Mouse (Mus musculus) limb, embryonic 11.5 days (tissue): ENCODE results near the gene Hexb. TPM values are rescaled to one million over a fixed set of nuclear protein-coding genes. Genes with fewer than 3 reads are reported as not detected.

Experiments used
- ATAC-seq: fragments of 200-750 bp; cut with Nextera tagmentation; 2 replicates; pipeline ENCODE4 v1.8.0; 2017; ENCODE audit warnings: low read depth; ENCODE audit not compliant: insufficient number of reproducible peaks, low FRiP score, low TSS enrichment
- DNase-seq: peaks from one replicate; pipeline ENCODE4 v3.0.0-alpha.2; 2015; ENCODE audit warnings: low spot score
- H3K27ac ChIP-seq: fragments of 300-500 bp; sonication (generic); replicated peaks from 2 replicates; pipeline ENCODE4 v1.5.1; 2014; ENCODE audit warnings: low read depth, mild to moderate bottlenecking, low read length
- H3K27me3 ChIP-seq: fragments of 300-500 bp; sonication (generic); 2 replicates; pipeline ENCODE4 v1.6.1; 2014; ENCODE audit warnings: mild to moderate bottlenecking, low read length, mixed read lengths; ENCODE audit not compliant: control insufficient read depth, insufficient read depth
- H3K36me3 ChIP-seq: fragments of 300-500 bp; sonication (generic); 2 replicates; pipeline ENCODE4 v1.6.1; 2014; ENCODE audit warnings: mild to moderate bottlenecking, low read length, moderate library complexity, mixed read lengths; ENCODE audit not compliant: control insufficient read depth, insufficient read depth
- H3K4me1 ChIP-seq: fragments of 300-500 bp; sonication (generic); 2 replicates; pipeline ENCODE4 v1.6.1; 2014; ENCODE audit warnings: low read length, mixed read lengths; ENCODE audit not compliant: control insufficient read depth, insufficient read depth
- H3K4me2 ChIP-seq: fragments of 300-500 bp; sonication (generic); 2 replicates; pipeline ENCODE4 v1.6.1; 2014; ENCODE audit warnings: low read depth, mild to moderate bottlenecking, moderate library complexity; ENCODE audit not compliant: severe bottlenecking
- H3K4me3 ChIP-seq: fragments of 300-500 bp; sonication (generic); 2 replicates; pipeline ENCODE4 v1.5.1; 2014; ENCODE audit warnings: low read depth, low read length
- H3K9ac ChIP-seq: fragments of 300-500 bp; sonication (generic); 2 replicates; pipeline ENCODE4 v1.6.1; 2014; ENCODE audit warnings: mild to moderate bottlenecking, low read length
- H3K9me3 ChIP-seq: fragments of 300-500 bp; sonication (generic); 2 replicates; pipeline ENCODE4 v1.6.1; 2016; ENCODE audit warnings: low read length; ENCODE audit not compliant: control insufficient read depth
- WGBS: fragments of 180-500 bp; shearing (Covaris S2); extraction: QIAGEN DNeasy Blood & Tissue Kit; methylation state at CpG from one replicate; pipeline ENCODE4 v1.1.7; 2014; 5-methylcytosine and 5-hydroxymethylcytosine counted together
- polyA plus RNA-seq: library from polyadenylated mRNA; unstranded; fragments of >200 nt; fragmentation: Nextera tagmentation; extraction: Ambion mirVana; gene quantifications from 2 replicates; pipeline ENCODE4 v1.2.1, GENCODE M21; 2014

Gene Hexb
- polyA plus RNA-seq, 1 experiment from 2014 or later, result 22.2 TPM

- WGBS, result 81% methylated on average over 2 of the region's 2 CpGs
- H3K4me3 ChIP-seq, result no peak overlapping the region
- 0 out of 2 replicates have a peak, but pooled peaks cover under 1% of the 10 kb centered on the region for H3K4me1 ChIP-seq
- H3K4me2 ChIP-seq, result no peak overlapping the region
- H3K27me3 ChIP-seq, result no peaks in the 10 kb centered on the region
- DNase-seq, result no peak
- no peak for ATAC-seq
- H3K36me3 ChIP-seq, result no peaks in the 10 kb centered on the region
- H3K27ac ChIP-seq, result no peak overlapping the region
- H3K9me3 ChIP-seq, result no peaks in the 10 kb centered on the region
- no peak overlapping the region for H3K9ac ChIP-seq
These were observed 34.9 kb upstream of the Hexb start for GRCm38 (mm10) chr13:97233092-97233491.

DNA sequence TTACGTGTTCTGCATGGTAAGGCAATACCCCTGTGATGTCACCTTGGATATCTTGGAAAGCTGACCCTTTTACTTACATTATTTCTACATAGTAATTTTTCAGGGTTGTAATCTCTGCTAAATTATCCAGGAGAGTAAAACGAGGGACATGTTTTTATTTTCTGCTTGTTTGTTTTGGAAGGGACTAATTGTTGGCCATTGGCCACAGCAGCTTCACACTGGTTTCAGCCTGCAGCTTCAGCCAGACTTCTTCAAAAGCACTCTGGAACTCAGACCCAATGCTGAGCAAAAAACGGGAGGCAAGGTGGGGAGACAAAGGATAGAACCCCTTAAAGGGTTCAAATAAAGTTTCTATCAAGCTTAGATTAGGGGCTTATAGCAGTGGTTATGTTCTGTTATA is 31.9 kb upstream of the Hexb start:
- 76% methylated on average over 3 of the region's 3 CpGs for WGBS

DNA sequence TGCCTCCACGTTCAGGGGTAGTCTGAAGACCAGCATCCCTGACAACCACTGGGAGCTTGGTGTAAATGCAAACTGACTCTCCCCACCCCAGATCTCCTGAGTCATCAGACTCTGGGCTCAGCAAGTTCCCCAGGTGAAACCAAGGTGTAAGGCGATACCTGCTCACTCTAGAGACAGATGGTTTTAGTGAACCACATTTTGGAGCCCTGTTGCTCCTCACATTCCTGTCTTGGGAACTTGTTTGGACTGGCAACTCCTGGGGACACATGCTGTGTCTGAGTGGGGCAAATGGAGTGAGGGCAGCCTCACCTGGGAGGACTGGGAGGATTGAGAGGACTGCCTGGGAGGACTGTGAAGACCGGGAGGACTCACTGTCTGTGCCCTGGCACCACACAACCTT is 29.6 kb upstream of the Hexb start:
- Histone ChIP-seq H3K9ac (no peak overlapping the region), H3K27me3 (no peaks in the 10 kb centered on the region), H3K4me3 (no peak overlapping the region), H3K4me1 (peaks cover 10% of the 10 kb centered on the region), H3K27ac (no peak overlapping the region), H3K9me3 (no peaks in the 10 kb centered on the region), H3K4me2 (no peak overlapping the region), H3K36me3 (no peaks in the 10 kb centered on the region)
- ATAC-seq (no peak), DNase-seq (no peak)
- 92% methylated on average over 3 of the region's 3 CpGs for WGBS

More for the DNA sequence above, 31.9 kb upstream of the Hexb start:
- DNase-seq (no peak), ATAC-seq (no peak)
- H3K9me3 ChIP-seq, result no peaks in the 10 kb centered on the region
- no peak overlapping the region for H3K27ac ChIP-seq
- H3K4me2 ChIP-seq, result no peak overlapping the region
- H3K4me3 ChIP-seq, result no peak overlapping the region
- H3K4me1 ChIP-seq, result peaks cover 3% of the 10 kb centered on the region
- H3K36me3 ChIP-seq, result no peaks in the 10 kb centered on the region
- no peaks in the 10 kb centered on the region for H3K27me3 ChIP-seq
- H3K9ac ChIP-seq, result no peak overlapping the region

- H3K4me1 ChIP-seq, result peaks cover 10% of the 10 kb centered on the region
- no peaks in the 10 kb centered on the region for H3K9me3 ChIP-seq
- no peaks in the 10 kb centered on the region for H3K36me3 ChIP-seq
- DNase-seq (peak; percentile 42), ATAC-seq (no peak)
- no peak overlapping the region for H3K27ac ChIP-seq
- H3K27me3 ChIP-seq, result no peaks in the 10 kb centered on the region
- no peak overlapping the region for H3K4me3 ChIP-seq
- H3K9ac ChIP-seq, result no peak overlapping the region
- H3K4me2 ChIP-seq, result 0 out of 2 replicates have a peak overlapping the region, but pooled peaks have one; percentile 7
- 62% methylated on average over 17 of the region's 17 CpGs for WGBS
These were observed 27.0 kb upstream of the Hexb start for GRCm38 (mm10) chr13:97225130-97225529.

DNA sequence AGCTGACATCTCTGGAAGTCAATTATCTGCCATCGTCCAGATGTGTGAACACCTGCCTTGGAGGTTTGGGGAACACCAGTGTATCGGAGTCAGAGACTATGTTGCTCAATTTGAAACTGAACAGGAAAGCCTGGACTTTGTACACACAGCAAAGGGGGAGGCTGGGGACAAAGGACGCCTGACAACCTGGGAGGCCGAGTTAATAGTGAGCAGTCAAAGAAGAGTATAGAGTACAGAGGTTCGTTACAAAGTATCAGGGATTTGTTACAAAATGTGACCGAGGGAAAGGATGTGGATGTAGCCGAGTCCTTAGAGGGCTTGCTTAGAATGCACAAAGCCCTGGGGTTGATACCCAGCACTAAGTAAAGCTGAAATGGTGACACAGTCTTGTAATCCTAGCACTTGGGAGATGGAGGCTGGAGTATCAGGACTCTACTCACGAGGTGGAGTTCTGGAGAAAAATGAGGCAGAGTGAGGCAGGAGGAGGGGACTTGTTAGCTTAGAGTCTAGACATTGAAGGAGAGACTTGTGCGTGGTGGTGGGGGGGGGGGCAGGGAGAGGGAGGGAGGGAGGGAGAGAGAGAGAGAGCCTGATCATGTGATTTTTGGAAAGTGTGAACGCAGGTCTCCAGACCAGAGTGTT is 26.3 kb upstream of the Hexb start:
- H3K27ac ChIP-seq, result no peak overlapping the region
- H3K27me3 ChIP-seq, result no peaks in the 10 kb centered on the region
- ATAC-seq, result no peak
- no peaks in the 10 kb centered on the region for H3K36me3 ChIP-seq
- DNase-seq, result no peak
- no peak overlapping the region for H3K9ac ChIP-seq
- no peaks in the 10 kb centered on the region for H3K9me3 ChIP-seq
- peaks cover 10% of the 10 kb centered on the region for H3K4me1 ChIP-seq
- 63% methylated on average over 10 of the region's 10 CpGs for WGBS
- H3K4me3 ChIP-seq, result no peak overlapping the region
- H3K4me2 ChIP-seq, result no peak overlapping the region

- DNase-seq, result no peak
- Histone ChIP-seq H3K4me3 (no peak overlapping the region), H3K36me3 (no peaks in the 10 kb centered on the region), H3K27me3 (no peaks in the 10 kb centered on the region), H3K4me1 (peaks cover 10% of the 10 kb centered on the region), H3K27ac (no peak overlapping the region), H3K9ac (no peak overlapping the region), H3K9me3 (no peaks in the 10 kb centered on the region), H3K4me2 (no peak overlapping the region)
- ATAC-seq, result no peak
- 52% methylated on average over 8 of the region's 8 CpGs for WGBS
These were observed 25.7 kb upstream of the Hexb start for GRCm38 (mm10) chr13:97223856-97224255.

GRCm38 (mm10) chr13:97220022-97220421 is 21.9 kb upstream of the Hexb start:
- Histone ChIP-seq H3K9ac (no peak overlapping the region), H3K36me3 (no peaks in the 10 kb centered on the region), H3K4me1 (peaks cover 15% of the 10 kb centered on the region), H3K9me3 (no peaks in the 10 kb centered on the region), H3K27ac (no peak overlapping the region), H3K4me3 (no peak overlapping the region), H3K27me3 (no peaks in the 10 kb centered on the region), H3K4me2 (no peak overlapping the region)
- WGBS, result 92% methylated on average over 3 of the region's 3 CpGs
- ATAC-seq (no peak), DNase-seq (no peak)

DNA sequence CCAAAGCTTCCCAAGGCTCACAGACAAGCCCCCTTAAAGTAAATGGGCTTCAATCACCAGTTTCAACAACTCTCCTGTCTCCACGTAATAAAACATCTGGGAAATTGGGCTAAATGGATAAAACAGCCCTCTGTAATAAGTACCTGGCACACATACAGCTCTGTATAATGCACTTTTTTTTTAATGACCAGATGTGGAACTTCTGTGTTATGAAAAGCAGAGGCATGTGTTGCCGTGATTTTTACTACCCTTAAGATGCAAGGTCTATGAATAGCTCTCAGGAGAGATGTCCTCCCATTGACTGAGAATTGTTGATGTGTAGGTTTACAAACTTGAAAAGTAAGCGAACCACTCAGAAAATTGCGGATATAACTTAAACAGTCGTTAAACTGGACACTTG is 18.0 kb upstream of the Hexb start:
- H3K36me3 ChIP-seq, result no peaks in the 10 kb centered on the region
- ATAC-seq (peak; percentile 65), DNase-seq (no peak)
- no peak overlapping the region for H3K27ac ChIP-seq
- H3K4me2 ChIP-seq, result no peak overlapping the region
- 25% methylated on average over 5 of the region's 5 CpGs for WGBS
- no peak overlapping the region for H3K4me3 ChIP-seq
- H3K4me1 ChIP-seq, result peaks cover 9% of the 10 kb centered on the region
- no peaks in the 10 kb centered on the region for H3K27me3 ChIP-seq
- H3K9me3 ChIP-seq, result no peaks in the 10 kb centered on the region
- H3K9ac ChIP-seq, result no peak overlapping the region

DNA sequence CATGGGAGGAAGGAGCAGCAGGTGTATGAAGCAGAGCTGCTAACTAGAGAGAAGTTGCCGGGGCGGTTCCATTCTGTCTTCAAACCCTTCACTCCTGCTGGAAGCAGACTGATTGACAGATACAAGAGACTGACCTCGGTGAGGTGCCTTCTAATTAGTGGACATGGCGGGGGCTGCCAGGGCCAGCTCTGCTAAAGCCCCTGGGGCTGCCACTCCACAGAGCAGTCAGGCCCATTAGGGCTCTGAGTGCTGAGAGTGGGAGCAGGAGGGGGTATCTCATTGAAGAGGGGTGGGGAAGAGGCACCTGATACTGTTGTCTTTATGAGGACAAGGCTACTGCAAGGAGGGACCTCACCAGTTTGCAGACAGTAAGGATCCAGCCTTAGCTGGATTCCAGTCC is 17.4 kb upstream of the Hexb start:
- no peaks in the 10 kb centered on the region for H3K27me3 ChIP-seq
- 0 out of 2 replicates have a peak, but pooled peaks have one; percentile 9 for ATAC-seq
- no peak for DNase-seq
- H3K9me3 ChIP-seq, result no peaks in the 10 kb centered on the region
- no peak overlapping the region for H3K4me2 ChIP-seq
- 20% methylated on average over 4 of the region's 4 CpGs for WGBS
- no peak overlapping the region for H3K9ac ChIP-seq
- no peak overlapping the region for H3K4me3 ChIP-seq
- peaks cover 9% of the 10 kb centered on the region for H3K4me1 ChIP-seq
- no peaks in the 10 kb centered on the region for H3K36me3 ChIP-seq
- no peak overlapping the region for H3K27ac ChIP-seq
